Mouse (Mus musculus) thymus, adult 18-20 months (tissue): ENCODE results near the gene Rfxap.
"Not testable (repeated sequence)": the region's sequence is repeated elsewhere in the genome, so short reads cannot be mapped to it uniquely, and the experiment has no call there.

Source experiments
- DNase-seq, 2 experiments: peaks; one replicate each; pipeline ENCODE4 v3.0.0; 2022; ENCODE audit warnings: mixed read lengths in 2 of 2

The Rfxap gene

DNA sequence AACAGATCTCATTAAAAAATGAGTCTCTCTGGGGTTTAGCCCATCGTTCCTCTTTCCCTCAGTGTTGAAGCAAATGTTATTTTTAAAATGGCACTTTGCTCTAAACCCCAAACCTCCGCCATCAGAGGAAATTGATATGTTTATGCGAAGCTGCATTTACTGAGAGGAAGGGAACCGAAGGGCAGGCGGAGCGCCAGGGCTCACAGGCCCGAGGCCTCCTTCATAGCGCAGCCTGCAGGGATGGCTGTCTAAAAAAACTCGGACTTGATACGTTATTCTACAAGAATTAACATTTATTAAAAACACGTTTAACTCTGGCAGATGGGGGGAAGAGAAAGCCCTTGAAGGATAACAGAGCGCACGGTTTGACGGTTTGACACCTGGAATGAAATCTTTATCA, 41.6 kb downstream of the Rfxap start:
- no peak for DNase-seq

DNA sequence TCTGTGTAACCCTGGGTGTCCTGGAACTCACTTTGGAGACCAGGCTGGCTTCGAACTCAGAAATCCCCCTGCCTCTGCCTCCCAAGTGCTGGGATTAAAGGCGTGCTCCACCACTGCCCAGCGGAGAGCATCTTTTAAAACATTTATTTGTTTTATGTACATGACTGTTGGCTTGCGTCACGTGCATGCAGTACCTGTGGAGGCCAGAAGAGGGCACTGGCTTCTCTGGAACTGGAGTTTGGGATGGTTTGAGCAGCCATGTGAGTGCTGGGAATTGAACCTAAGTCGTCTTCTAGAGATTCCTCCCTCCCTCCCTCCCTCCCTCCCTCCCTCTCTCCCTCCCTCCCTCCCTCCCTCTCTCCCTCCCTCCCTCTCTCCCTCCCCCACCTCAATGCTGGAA, 42.1 kb downstream of the Rfxap start:
- not testable (repeated sequence) for DNase-seq

- no peak for DNase-seq
Observed at GRCm38 (mm10) chr3:54764418-54764817, 43.2 kb downstream of the Rfxap start.

DNA sequence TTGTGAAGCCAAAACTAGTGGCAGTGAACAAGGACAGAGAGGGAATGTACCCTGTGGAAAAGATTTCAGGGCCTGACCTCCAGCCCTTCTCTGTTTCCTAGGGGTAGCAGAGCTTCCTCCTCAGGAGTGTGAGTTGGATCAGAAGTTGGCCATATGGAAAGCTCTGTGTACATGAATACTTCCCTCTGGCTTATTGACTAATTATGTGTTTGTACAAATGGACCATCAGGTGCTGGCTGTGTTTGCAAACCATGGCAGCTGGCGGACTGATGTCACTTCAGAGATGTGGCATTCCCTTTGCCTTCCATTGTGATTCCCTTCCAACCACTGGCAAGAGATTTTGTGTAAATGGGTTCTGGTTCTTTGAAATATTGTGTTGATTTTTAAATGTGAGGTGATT, 46.3 kb downstream of the Rfxap start:
- no peak for DNase-seq

DNA sequence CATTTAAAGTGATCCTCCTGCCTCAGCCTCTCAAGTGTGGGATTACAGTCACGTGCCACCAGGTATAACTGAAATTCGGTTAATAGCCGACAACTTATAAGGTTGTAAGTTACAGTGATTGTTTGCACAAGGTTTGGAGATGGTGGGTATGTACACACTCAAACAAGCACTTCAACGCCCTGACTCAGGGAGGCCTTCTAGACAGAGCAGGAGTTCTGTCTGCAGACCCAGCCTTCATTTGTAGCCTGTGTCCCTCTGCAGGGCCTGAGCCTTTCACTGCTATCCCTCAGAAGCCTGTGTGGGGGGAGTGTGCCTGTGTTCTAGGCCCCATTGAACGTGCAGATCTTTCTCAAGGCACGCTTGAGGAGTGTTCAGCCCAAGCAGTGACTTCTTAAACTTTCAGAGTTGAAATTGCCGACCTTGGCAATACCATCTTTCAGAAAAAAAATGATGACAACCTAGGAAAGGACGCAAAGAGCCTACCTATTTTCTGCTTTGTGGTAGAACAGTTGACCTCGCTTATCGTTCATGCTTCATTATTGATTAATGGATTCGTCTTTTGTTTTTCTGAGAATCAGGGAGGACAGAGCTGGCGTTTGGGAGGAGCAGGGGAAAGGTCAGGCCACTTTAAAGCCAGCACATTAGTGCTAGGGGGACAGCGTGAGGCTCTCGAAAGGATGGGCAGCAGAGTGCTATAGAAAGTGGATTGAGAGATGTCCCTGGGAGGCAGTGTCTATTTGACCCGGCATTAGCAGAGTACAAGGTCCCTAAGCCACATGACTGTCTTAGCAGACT, 47.1 kb downstream of the Rfxap start:
- DNase-seq, result no peak

- DNase-seq, result no peak
Observed at GRCm38 (mm10) chr3:54759211-54759610, 48.4 kb downstream of the Rfxap start.

DNA sequence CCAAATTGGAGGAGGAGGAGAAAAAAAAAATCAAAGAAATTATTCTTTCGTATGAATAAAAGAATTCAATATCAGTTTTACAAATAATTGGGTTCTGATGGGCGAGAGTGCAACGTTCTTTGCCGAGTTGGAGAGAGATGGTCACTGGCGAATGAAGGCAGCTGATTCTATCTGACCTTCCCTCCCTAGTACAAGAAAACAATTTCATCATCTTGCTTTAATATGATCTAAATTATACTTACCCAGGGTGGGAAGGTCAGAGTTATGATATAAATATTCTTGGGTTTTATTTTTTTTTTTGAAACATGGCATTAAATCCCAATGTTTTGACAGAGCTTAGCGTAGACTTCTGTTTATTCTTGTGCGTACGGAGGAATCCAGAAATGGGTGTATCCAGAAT, 50.1 kb downstream of the Rfxap start:
- no peak for DNase-seq

DNA sequence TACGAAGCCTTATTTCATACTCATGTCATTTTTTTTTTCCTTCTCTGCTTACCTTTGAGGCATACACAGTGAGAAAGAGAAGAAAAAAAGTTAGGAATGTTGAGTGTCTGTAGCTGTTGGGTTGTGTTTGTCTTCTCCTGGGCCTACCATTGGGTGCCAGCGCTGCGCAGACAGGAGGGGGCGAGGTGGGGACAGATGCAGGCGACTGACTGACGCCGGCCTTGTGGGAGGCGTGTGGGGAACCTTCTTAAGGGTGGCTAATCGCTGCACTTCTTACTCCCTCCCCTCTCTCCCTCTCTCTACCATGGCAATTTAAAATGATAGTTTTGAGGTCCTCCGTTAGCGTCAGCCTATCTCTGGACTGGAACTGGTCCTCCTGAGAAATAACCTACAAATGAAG, 51.5 kb downstream of the Rfxap start:
- no peak for DNase-seq

DNA sequence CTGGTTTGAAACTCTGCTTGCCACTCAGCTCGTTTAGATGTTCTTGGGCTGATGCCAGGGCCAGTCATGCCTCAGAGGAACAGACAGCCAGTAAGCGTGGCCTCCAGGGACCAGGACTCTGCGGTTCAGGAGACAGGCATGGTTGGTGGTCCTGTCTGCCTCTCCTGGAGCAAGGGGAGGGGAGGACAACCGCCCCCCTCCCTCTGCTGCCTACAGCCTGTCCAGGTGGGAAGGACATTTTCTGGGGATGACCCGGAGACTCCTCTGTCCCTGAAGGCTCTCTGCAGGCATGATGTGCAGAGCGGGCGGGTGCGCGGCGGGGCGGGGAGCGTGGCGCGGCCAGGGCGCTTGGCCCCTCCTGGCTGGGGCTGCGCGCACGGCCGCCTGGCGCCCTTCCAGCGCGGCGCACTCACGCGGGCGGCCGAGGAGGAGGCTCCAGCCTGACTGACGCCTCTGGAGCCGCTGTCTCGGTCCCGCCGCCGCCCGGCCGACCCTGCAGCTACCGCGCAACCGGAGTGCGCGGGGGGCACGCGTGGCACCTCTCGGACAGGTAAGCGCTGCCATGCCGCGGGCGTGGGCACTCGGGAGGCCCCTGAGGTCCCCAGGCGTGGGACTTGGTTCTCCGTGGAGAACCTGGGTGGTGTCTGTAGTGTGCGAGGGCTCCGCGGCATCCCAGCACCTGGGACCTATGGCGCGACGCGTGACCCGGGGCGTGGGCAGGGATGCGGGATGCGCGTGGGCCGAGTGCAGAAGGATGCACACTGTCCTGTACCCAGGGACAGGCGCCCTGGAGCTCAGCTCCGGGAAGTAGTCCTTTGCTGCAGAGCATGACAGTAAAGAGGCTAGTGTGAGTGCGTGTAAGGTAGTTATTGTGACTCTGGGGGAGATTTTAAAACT, 52.2 kb downstream of the Rfxap start, which contains the start of gene Smad9:
Gene Smad9, plus strand, starts transcription at position 438 of the 897 bp plus-strand sequence.
- DNase-seq, result no peak

- DNase-seq, result no peak
Observed at GRCm38 (mm10) chr3:54753411-54753810, 54.2 kb downstream of the Rfxap start.
